Mouse (Mus musculus) liver, embryonic 14.5 days (tissue): Measurements from ENCODE around the gene Gstt4.
"Not testable (repeated sequence)": the region's sequence is repeated elsewhere in the genome, so short reads cannot be mapped to it uniquely, and the experiment has no call there.

ENCODE experiments used
- CTCF ChIP-seq: IDR thresholded peaks from 2 replicates; pipeline ENCODE4 v1.5.1; 2016; ENCODE audit warnings: antibody characterized with exemption, low read depth, control low read depth
- EP300 ChIP-seq: IDR thresholded peaks from 2 replicates; pipeline ENCODE4 v1.6.1; 2016; ENCODE audit warnings: antibody characterized with exemption, low read depth

- not testable (repeated sequence) for TF ChIP-seq CTCF, EP300
Observed at GRCm38 (mm10) chr10:75843898-75844297, 21.6 kb upstream of the Gstt4 start.
